Mouse (Mus musculus) cortical plate, adult 2 months (tissue): Measurements from ENCODE around the gene Adcy1. TPM values are rescaled to one million over a fixed set of nuclear protein-coding genes. Genes with fewer than 3 reads are reported as not detected.
A peak's percentile ranks its signal among the peaks of the same experiment; 100 is the strongest.

Experiments used
- H3K27ac ChIP-seq: fragments of 200-500 bp; 2 replicates; pipeline ENCODE4 v1.5.1; 2012; ENCODE audit warnings: low read length, control low read depth, inconsistent platforms; ENCODE audit not compliant: insufficient read depth
- H3K4me1 ChIP-seq: fragments of 200-500 bp; 2 replicates; pipeline ENCODE4 v1.6.1; 2011; ENCODE audit warnings: low read length; ENCODE audit not compliant: control insufficient read depth, insufficient read depth
- H3K4me3 ChIP-seq: fragments of 200-500 bp; 2 replicates; pipeline ENCODE4 v1.5.1; 2011; ENCODE audit warnings: mild to moderate bottlenecking, low read length, control low read depth; ENCODE audit not compliant: insufficient read depth
- CTCF ChIP-seq: fragments of 200-500 bp; IDR thresholded peaks from 2 replicates; pipeline ENCODE4 v1.5.1; 2011; ENCODE audit warnings: mild to moderate bottlenecking, control low read depth, low read length; ENCODE audit not compliant: insufficient read depth; ENCODE audit errors: extremely low read depth
- POLR2A ChIP-seq: fragments of 200-500 bp; IDR thresholded peaks from 2 replicates; pipeline ENCODE4 v1.6.1; 2011; ENCODE audit warnings: mild to moderate bottlenecking, low read length, control low read depth; ENCODE audit not compliant: insufficient read depth; ENCODE audit errors: extremely low read depth
- polyA plus RNA-seq: library from polyadenylated mRNA; depleted of rRNA; stranded (reverse); fragments of >200 nt; gene quantifications from 2 replicates; pipeline ENCODE4 v1.2.3, GENCODE M21; 2012; rRNA removed

Adcy1 gene
- polyA plus RNA-seq, result 181 and 217 TPM in 2 replicates

GRCm38 (mm10) chr11:7063001-7063584, at the start of gene Adcy1:
TSS of gene Adcy1 (plus strand) at chr11:7063489.
- Histone ChIP-seq H3K4me1 (peaks cover 8% of the 10 kb centered on the region; the same call in 1 of the 2 replicates), H3K4me3 (peak within 1 kb of the TSS; percentile 93), H3K27ac (peak within 1 kb of the TSS; percentile 97)
- TF ChIP-seq POLR2A, result 0 out of 2 replicates have a peak, but pooled peaks have one; percentile 32
- TF ChIP-seq CTCF, result no peak

- TF ChIP-seq CTCF, result no peak
- no peak for TF ChIP-seq POLR2A
- H3K4me1 ChIP-seq, result peaks cover 13% of the 10 kb centered on the region
- H3K4me3 ChIP-seq, result no peak overlapping the region
- no peak overlapping the region for H3K27ac ChIP-seq
Measured at GRCm38 (mm10) chr11:7016907-7017306, 46.4 kb upstream of the Adcy1 start.

GRCm38 (mm10) chr11:7018078-7018477, 45.2 kb upstream of the Adcy1 start:
- H3K27ac ChIP-seq, result no peak overlapping the region
- TF ChIP-seq CTCF, result no peak
- H3K4me3 ChIP-seq, result no peak overlapping the region
- peaks cover 13% of the 10 kb centered on the region for H3K4me1 ChIP-seq

- no peak for TF ChIP-seq CTCF
- TF ChIP-seq POLR2A, result no peak
- Histone ChIP-seq H3K4me1 (peaks cover 13% of the 10 kb centered on the region), H3K4me3 (no peak overlapping the region), H3K27ac (peak overlapping the region; percentile 10; the same call in 1 of the 2 replicates)
Measured at GRCm38 (mm10) chr11:7019006-7019525, 44.2 kb upstream of the Adcy1 start.

- Histone ChIP-seq H3K4me3 (no peak overlapping the region), H3K27ac (no peak overlapping the region), H3K4me1 (no peaks in the 10 kb centered on the region)
- TF ChIP-seq POLR2A (no peak), CTCF (no peak)
Measured at GRCm38 (mm10) chr11:7033063-7033462, 30.2 kb upstream of the Adcy1 start.

GRCm38 (mm10) chr11:7039722-7040121, 23.6 kb upstream of the Adcy1 start:
- Histone ChIP-seq H3K4me1 (no peaks in the 10 kb centered on the region), H3K4me3 (no peak overlapping the region), H3K27ac (no peak overlapping the region)
- no peak for TF ChIP-seq CTCF
- no peak for TF ChIP-seq POLR2A

GRCm38 (mm10) chr11:7040801-7041200, 22.5 kb upstream of the Adcy1 start:
- TF ChIP-seq POLR2A, result no peak
- no peak for TF ChIP-seq CTCF
- Histone ChIP-seq H3K4me1 (no peaks in the 10 kb centered on the region), H3K4me3 (no peak overlapping the region), H3K27ac (no peak overlapping the region)

GRCm38 (mm10) chr11:7047176-7047575, 16.1 kb upstream of the Adcy1 start:
- Histone ChIP-seq H3K4me1 (no peaks in the 10 kb centered on the region), H3K4me3 (no peak overlapping the region), H3K27ac (no peak overlapping the region)
- no peak for TF ChIP-seq CTCF
- no peak for TF ChIP-seq POLR2A

GRCm38 (mm10) chr11:7047584-7047983, 15.7 kb upstream of the Adcy1 start:
- no peak for TF ChIP-seq CTCF
- no peak overlapping the region for H3K27ac ChIP-seq
- no peaks in the 10 kb centered on the region for H3K4me1 ChIP-seq
- H3K4me3 ChIP-seq, result no peak overlapping the region

GRCm38 (mm10) chr11:7053710-7054109, 9.6 kb upstream of the Adcy1 start:
- no peak overlapping the region for H3K27ac ChIP-seq
- peaks cover 8% of the 10 kb centered on the region for H3K4me1 ChIP-seq
- no peak overlapping the region for H3K4me3 ChIP-seq
- TF ChIP-seq POLR2A (no peak), CTCF (no peak)
